Mouse (Mus musculus) bone marrow, adult 2 months (tissue): ENCODE results near the gene Cysltr2. TPM values are rescaled to one million over a fixed set of nuclear protein-coding genes. Genes with fewer than 3 reads are reported as not detected.
A peak's percentile ranks its signal among the peaks of the same experiment; 100 is the strongest.

Experiments used
- H3K27ac ChIP-seq: fragments of 200-500 bp; 2 replicates; pipeline ENCODE4 v1.5.1; 2012; ENCODE audit warnings: low read depth, mild to moderate bottlenecking, control low read depth, inconsistent platforms, low read length; ENCODE audit not compliant: control insufficient read depth, poor library complexity, insufficient read depth
- H3K4me1 ChIP-seq: fragments of 200-500 bp; 2 replicates; pipeline ENCODE4 v1.6.1; 2011; ENCODE audit warnings: low read length; ENCODE audit not compliant: control insufficient read depth, insufficient read depth
- H3K4me3 ChIP-seq: fragments of 200-500 bp; replicated peaks from 2 replicates; pipeline ENCODE3; 2011; ENCODE audit warnings: mild to moderate bottlenecking, low read depth, low read length, control low read depth; ENCODE audit not compliant: control insufficient read depth
- CTCF ChIP-seq: fragments of 200-500 bp; IDR thresholded peaks from 2 replicates; pipeline ENCODE4 v1.5.1; 2011; ENCODE audit warnings: low read length, control low read depth; ENCODE audit not compliant: control insufficient read depth, insufficient read depth
- POLR2A ChIP-seq: fragments of 200-500 bp; IDR thresholded peaks from 2 replicates; pipeline ENCODE4 v1.6.1; 2011; ENCODE audit warnings: low read depth, mild to moderate bottlenecking, control low read depth, low read length, borderline replicate concordance; ENCODE audit not compliant: control insufficient read depth
- WGBS: fragments of 180-500 bp; shearing (Covaris S2); methylation state at CpG from one replicate; pipeline ENCODE4 v1.1.7; 2018; 5-methylcytosine and 5-hydroxymethylcytosine counted together
- polyA plus RNA-seq: library from polyadenylated mRNA; stranded (reverse); fragments of >200 nt; gene quantifications from 2 replicates; pipeline ENCODE4 v1.2.4, GENCODE M21; 2011; ENCODE audit warnings: low replicate concordance; ENCODE audit not compliant: missing spikeins, insufficient read depth, insufficient read length

The Cysltr2 gene
- polyA plus RNA-seq, 1 experiment: 62.2 TPM

DNA sequence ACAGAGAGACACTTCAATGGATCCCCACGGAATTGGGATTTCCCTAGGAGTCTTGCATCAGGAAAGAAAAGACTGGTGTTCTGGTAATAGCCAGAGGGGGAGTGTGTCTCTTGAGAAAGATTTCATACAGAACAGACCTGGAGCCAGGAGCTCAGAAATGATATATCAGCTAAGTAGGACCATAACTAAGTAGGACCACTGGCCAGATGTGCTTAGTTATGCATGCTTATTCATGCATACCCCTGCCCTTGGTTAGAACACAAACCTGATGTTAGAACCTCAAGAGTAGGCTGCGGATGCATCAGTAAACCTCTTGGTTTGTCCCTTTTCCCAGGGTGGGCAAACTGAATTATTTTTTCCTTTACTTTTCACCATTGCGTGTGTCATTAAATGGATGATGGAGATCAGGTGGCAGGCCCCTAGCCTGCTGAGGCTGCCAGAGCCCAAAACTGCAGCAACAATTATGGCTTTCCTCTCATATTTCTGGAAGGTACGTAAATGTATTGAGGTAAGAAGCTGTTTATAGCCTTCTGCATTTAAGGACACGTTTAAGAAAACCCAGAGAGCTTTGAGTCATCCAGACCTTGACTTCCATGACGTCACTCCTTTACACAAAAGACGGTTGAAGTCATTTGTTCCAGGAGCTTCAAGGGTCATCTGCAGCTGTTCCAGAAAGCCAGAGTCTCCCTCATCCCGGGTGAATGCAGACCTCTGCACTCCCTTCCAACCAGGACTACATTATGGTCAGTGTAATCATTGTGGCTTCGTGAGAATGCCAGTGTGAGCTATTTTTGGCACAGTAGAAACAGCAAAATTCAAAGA, 35.0 kb downstream of the Cysltr2 start:
- Histone ChIP-seq H3K4me3 (no peak overlapping the region), H3K27ac (no peak overlapping the region), H3K4me1 (no peaks in the 10 kb centered on the region; the same call in 1 of the 2 replicates)
- 68% methylated on average over 9 of the region's 9 CpGs for WGBS
- no peak for TF ChIP-seq POLR2A
- TF ChIP-seq CTCF: no peak

DNA sequence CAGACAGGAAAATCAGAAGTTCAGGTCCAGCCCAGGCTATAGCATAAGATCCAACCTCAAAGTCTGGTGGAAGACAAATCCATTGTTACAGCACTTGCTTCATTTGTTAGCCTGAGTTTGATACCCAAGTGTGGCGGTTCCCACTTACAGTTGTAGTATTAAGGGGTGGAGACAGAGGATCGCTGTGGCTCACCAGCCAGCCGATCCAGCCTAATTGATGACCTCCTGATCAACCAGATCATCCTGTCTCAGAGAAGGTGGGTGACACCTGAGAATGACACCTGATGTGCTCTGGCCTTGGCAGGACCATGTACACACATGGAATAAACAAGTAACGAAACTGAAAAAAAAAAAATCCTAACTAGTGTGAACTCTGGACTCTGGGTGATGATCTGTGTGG, 47.1 kb downstream of the Cysltr2 start:
- no peaks in the 10 kb centered on the region for H3K4me1 ChIP-seq
- WGBS: 84% methylated on average over 4 of the region's 4 CpGs
- TF ChIP-seq CTCF (no peak), POLR2A (no peak)
- H3K4me3 ChIP-seq: no peak overlapping the region
- no peak overlapping the region for H3K27ac ChIP-seq

DNA sequence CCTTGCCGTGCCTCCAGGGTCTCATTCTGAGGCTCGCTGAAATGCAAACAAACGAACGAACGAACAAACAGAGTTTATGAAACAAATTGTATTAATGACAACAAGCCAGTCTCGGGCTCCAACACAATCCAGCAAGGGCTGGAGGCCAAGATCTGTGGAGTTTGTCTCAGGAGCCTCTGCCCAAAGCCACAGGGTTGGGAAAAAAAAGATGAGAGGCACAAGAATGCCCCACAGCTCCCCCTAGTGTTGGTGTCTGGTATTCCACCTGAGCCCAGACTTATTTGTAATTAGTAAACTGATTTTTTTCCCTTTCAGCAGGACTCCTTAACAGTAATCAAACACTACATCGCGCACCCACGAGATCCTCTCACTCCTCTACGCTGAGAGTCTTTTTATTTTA, 48.6 kb downstream of the Cysltr2 start:
- 49% methylated on average over 10 of the region's 10 CpGs for WGBS
- no peak overlapping the region for H3K4me3 ChIP-seq
- TF ChIP-seq CTCF: peak; percentile 60
- TF ChIP-seq POLR2A: no peak
- no peaks in the 10 kb centered on the region for H3K4me1 ChIP-seq
- H3K27ac ChIP-seq: no peak overlapping the region

DNA sequence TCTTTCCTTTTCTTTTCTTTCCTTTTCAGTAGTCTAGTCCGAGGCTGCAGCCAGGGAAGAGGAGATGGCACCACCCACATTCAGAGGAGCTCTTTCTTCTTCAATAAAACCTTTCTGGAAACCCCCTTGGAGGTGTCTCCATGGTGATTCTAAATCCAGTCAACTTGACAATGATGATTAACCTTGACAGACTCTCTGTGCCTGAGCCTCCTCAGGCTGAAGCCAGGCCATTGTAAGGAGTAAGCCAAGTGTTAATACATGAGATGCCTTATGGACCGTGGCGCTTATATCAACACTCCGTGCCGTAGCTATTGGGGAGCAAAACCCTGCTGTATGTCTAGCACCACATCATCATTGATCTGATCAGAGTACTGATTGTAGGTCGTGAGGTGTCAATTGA, 50.8 kb downstream of the Cysltr2 start:
- Histone ChIP-seq H3K27ac (no peak overlapping the region), H3K4me3 (no peak overlapping the region), H3K4me1 (no peaks in the 10 kb centered on the region)
- no peak for TF ChIP-seq CTCF
- no peak for TF ChIP-seq POLR2A
- 88% methylated on average over 6 of the region's 6 CpGs for WGBS

DNA sequence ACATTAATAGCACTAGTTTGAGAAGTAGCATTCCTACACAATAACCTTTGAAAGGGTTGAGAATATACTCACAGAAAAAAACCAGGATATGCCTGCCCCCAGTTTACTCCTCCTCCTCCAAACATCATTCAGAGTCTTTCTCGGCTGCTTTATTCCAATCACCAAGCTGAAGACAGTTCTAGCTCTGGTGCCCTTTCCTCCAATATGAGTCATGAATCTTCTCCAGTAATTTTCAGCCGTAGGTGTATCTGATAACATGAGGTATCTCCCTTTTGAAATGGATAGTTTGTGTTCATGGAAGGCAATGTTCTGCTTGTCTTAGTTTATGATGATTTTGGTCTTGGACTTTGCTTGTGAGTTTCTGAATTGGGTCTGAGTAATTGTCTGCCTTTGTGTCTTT, 62.9 kb downstream of the Cysltr2 start:
- 80% methylated on average over 2 of the region's 2 CpGs for WGBS
- Histone ChIP-seq H3K4me1 (peaks cover 2% of the 10 kb centered on the region; the same call in 1 of the 2 replicates), H3K27ac (no peak overlapping the region), H3K4me3 (no peak overlapping the region)
- TF ChIP-seq POLR2A: no peak
- TF ChIP-seq CTCF: no peak

- WGBS: 20% methylated on average over 5 of the region's 5 CpGs
- no peak overlapping the region for H3K4me3 ChIP-seq
- TF ChIP-seq CTCF (no peak), POLR2A (no peak)
- peaks cover 3% of the 10 kb centered on the region for H3K4me1 ChIP-seq
- no peak overlapping the region for H3K27ac ChIP-seq
Measured at GRCm38 (mm10) chr14:72985113-72985512, 63.8 kb downstream of the Cysltr2 start.

GRCm38 (mm10) chr14:72983456-72983855, 65.5 kb downstream of the Cysltr2 start:
- H3K4me1 ChIP-seq: peaks cover 3% of the 10 kb centered on the region
- H3K27ac ChIP-seq: no peak overlapping the region
- 26% methylated on average over 11 of the region's 11 CpGs for WGBS
- peak; percentile 80 for TF ChIP-seq CTCF
- TF ChIP-seq POLR2A: no peak
- H3K4me3 ChIP-seq: peak overlapping the region; percentile 12

DNA sequence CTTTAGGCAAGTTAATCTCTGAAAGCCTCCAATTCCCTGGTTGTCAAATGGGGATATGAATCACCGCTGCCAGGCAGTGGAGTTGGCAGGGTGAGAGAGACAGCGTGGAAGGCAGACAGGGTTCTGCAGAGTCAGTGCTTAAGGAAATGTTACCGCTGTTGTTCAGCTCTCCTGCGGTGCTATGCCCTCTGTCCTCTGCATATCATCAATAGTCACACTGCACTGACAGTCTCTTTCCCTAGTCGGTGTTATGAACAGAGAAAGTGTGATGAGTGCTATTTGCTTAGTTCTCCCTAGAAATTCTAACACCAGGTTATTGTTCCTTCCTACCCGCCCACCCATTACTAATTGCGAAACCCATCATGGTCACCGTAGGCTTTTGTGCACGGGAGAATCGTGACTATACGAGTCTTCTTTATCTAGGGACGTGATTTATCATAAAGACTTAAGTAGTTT, 65.9 kb downstream of the Cysltr2 start:
- Histone ChIP-seq H3K27ac (no peak overlapping the region), H3K4me3 (no peak overlapping the region), H3K4me1 (peaks cover 3% of the 10 kb centered on the region)
- TF ChIP-seq CTCF (no peak), POLR2A (no peak)
- 49% methylated on average over 12 of the region's 12 CpGs for WGBS
